Mouse (Mus musculus): Measurements from ENCODE around the gene Ckb. TPM values are rescaled to one million over a fixed set of nuclear protein-coding genes. Genes with fewer than 3 reads are reported as not detected.
"Not testable (repeated sequence)": the region's sequence is repeated elsewhere in the genome, so short reads cannot be mapped to it uniquely, and the experiment has no call there.

The Ckb gene
- polyA plus RNA-seq, 1 experiment from 2014 or later = 2,837 TPM

DNA sequence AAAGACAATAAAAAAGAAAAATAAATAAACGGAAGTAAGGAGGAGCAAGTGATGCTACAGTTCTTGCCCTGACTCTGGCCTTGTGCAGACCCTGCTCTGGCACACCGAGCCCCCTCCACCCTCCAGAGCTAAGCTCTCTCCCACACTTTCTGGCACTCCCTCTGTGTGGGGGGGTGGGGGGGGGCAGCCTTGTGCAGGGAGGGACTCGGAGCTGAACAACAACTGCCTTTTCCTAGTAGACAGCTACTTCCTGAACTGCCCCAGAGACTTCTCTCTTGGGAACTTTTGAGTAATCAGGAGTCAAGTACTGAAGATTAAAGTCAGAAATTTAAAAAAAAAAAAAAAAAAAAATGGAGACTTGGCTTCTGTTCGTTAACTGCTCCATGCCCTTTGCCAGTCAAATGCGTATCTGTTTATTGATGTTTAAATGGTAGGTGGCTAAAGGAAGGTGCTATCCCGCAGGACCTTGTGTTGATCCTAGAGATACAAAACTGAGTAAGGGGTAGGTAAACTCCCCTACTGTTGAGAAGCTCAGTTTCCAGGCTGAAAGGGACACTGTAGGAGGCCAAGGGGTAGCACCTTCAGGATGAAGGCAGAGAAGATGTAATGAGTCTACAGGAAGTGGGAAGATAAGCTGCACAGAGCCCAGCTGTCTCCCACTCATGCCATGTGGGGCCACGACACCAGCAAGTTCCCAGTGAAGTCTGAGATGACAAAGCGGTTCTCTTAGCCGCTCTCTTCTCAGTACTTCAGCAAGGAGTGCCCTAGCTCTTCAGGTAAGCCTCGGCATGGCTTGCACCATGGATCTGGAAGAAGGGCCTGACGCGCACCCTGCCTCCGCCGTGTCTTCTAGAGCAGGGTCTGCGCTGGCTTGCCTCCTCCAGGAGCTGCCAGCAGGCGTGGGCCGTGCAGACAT, 8.7 kb downstream of the Ckb start:
- Histone ChIP-seq H3K36me3 (peaks cover 89% of the 10 kb centered on the region), H3K9me3 (replicated peaks) (no peaks in the 10 kb centered on the region), H3K4me1 (peaks cover 39% of the 10 kb centered on the region), H3K27me3 (ENCODE audit: low read depth, poor library complexity, severe bottlenecking) (no peaks in the 10 kb centered on the region), H3K27ac (replicated peaks) (peak overlapping the region; percentile 79), H3K4me3 (peak overlapping the region; percentile 24; the same call in 1 of the 2 replicates)
- DNase-seq (ENCODE audit: low spot score) = no peak
- 80% methylated on average over 17 of the region's 17 CpGs for WGBS

DNA sequence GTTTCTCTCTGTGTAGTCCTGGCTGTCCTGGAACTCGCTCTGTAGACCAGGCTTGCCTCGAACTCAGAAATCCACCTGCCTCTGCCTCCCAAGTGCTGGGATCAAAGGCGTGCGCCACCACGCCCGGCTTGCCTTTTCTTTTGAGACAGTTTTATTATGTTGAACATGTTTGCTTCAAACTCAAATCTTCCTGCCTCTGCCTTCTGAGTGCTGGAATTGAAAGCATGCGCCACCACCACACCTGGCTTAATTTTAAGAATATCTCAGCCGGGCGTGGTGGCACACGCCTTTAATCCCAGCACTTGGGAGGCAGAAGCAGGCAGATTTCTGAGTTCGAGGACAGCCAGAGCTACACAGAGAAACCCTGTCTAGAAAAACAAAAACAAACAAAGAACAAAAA, 10.6 kb downstream of the Ckb start:
- Histone ChIP-seq H3K36me3 (peaks cover 87% of the 10 kb centered on the region), H3K4me1 (peaks cover 30% of the 10 kb centered on the region)
- H3K4me3 ChIP-seq; H3K9me3 ChIP-seq (replicated peaks); H3K27ac ChIP-seq (replicated peaks); DNase-seq (ENCODE audit: low spot score); H3K27me3 ChIP-seq (ENCODE audit: low read depth, poor library complexity, severe bottlenecking): not testable (repeated sequence)
- 99% methylated on average over 11 of the region's 11 CpGs for WGBS

DNA sequence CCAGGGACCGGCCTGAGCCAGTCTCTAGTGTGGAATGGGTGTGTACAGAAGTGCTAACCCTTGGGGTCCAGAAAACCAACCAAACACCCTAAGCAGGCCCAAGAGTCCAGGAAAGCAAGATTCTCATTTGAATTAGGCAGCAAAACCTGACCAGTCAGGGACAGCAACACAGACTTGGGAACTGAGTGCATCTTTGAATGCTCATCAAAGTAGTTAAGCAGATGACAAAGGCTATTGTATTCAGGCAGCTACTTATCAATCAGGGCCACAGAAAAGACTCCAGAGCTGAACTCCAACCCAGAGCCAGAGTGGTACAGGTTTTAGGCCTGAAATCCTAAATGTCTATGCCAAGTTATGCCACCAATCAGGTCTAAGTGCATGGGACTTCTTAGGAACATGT, 11.5 kb downstream of the Ckb start:
- H3K4me1 ChIP-seq = peaks cover 27% of the 10 kb centered on the region
- 96% methylated on average over 1 of the region's 1 CpGs for WGBS
- peaks cover 88% of the 10 kb centered on the region for H3K36me3 ChIP-seq
- H3K27ac ChIP-seq (replicated peaks) = no peak overlapping the region; the same call in 1 of the 2 replicates
- H3K4me3 ChIP-seq = no peak overlapping the region
- no peak for DNase-seq (ENCODE audit: low spot score)
- no peaks in the 10 kb centered on the region for H3K27me3 ChIP-seq (ENCODE audit: low read depth, poor library complexity, severe bottlenecking)
- H3K9me3 ChIP-seq (replicated peaks) = no peaks in the 10 kb centered on the region

DNA sequence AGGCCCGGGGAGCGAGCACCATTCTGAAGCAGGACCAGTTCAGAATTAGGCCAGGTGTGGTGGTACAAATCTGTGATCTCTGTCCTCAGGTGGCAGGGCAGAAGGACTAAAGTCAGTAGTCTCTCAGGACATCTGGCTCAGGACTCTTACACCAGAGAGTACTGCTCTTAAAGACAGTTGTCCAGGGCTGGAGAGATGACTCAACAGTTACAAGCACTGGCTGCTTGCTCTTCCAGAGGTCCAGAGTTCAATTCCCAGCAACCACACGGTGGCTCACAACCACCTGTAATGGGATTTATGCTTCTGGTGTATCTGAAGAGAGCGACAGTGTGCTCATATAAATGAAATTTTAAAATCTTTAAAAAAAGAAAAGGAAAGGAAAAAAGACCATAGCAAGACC, 12.8 kb downstream of the Ckb start:
- Histone ChIP-seq H3K36me3 (peaks cover 91% of the 10 kb centered on the region), H3K27ac (replicated peaks) (no peak overlapping the region), H3K4me3 (no peak overlapping the region), H3K9me3 (replicated peaks) (no peaks in the 10 kb centered on the region), H3K4me1 (peaks cover 23% of the 10 kb centered on the region), H3K27me3 (ENCODE audit: low read depth, poor library complexity, severe bottlenecking) (no peaks in the 10 kb centered on the region)
- DNase-seq (ENCODE audit: low spot score) = no peak
- WGBS = 97% methylated on average over 4 of the region's 4 CpGs

DNA sequence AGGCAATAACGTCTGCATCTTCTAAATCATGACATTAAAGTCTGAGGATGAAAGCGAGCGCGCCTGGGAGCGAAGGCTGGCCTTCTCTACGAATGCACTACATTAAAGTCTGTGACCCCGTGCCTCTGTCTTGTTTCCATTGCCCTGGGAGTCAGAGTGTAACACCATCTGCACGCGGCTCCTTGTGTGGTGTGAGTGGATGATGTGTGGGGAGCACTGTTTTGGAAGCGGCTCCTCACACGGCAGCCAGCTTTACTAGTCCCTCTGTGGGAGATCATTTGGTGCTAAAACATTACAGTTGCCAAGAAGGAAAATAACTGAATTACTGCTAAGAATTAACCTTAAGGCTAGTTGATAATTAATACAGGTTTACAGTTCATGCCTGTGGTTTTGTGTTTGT, 16.4 kb downstream of the Ckb start:
- H3K36me3 ChIP-seq = peaks cover 90% of the 10 kb centered on the region

DNA sequence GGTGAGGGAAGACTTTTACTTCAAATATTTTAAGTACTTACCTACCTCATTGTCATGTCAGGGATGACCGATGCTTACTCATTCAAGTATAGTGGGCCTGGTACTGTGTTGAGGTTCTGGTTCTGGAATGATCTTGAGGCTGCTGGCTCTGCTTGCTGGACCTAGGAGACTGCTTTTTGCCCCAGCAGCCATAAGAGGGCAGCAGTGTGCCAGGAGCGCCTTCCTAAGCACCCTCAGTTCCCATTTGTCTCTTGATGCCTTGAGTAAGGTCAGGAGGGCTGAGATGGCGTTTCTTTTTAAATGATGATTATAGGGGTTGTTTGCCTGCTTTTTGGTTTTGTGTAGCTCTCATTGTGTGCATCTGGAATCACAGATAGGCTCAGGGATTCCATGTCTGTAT, 18.7 kb downstream of the Ckb start:
- Histone ChIP-seq H3K4me3 (no peak overlapping the region), H3K4me1 (0 out of 2 replicates have a peak, but pooled peaks cover 5% of the 10 kb centered on the region), H3K9me3 (replicated peaks) (no peaks in the 10 kb centered on the region), H3K27ac (replicated peaks) (peak overlapping the region; percentile 63), H3K36me3 (peaks cover 90% of the 10 kb centered on the region), H3K27me3 (ENCODE audit: low read depth, poor library complexity, severe bottlenecking) (no peaks in the 10 kb centered on the region)
- DNase-seq (ENCODE audit: low spot score) = peak; percentile 63
- 49% methylated on average over 3 of the region's 3 CpGs for WGBS

More for the DNA sequence above, 16.4 kb downstream of the Ckb start:
- Histone ChIP-seq H3K4me1 (peaks cover 14% of the 10 kb centered on the region), H3K27ac (replicated peaks) (no peak overlapping the region), H3K4me3 (no peak overlapping the region), H3K9me3 (replicated peaks) (no peaks in the 10 kb centered on the region), H3K27me3 (ENCODE audit: low read depth, poor library complexity, severe bottlenecking) (no peaks in the 10 kb centered on the region)
- DNase-seq (ENCODE audit: low spot score) = no peak
- 97% methylated on average over 11 of the region's 11 CpGs for WGBS

DNA sequence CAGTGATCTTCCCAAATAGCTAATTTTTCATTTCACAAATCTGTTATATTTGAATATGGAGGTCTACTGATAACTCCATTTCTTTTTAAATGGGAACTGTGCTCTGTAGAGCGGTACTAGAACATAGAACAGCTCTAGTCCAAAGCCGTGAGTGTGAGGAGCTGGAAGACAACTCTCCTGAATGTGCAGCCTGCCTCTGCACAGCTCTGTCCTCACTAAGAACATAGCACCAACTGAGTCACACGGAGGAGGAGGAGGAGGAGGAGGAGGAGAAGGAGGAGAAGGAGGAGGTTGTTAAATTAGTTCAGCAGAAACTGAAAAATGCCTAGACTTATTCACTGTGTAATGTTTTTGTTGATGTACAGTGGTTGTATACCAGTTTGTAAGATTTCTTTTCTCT, 19.2 kb downstream of the Ckb start:
- Histone ChIP-seq H3K36me3 (peaks cover 93% of the 10 kb centered on the region), H3K4me3 (no peak overlapping the region), H3K4me1 (0 out of 2 replicates have a peak, but pooled peaks cover 5% of the 10 kb centered on the region), H3K9me3 (replicated peaks) (no peaks in the 10 kb centered on the region), H3K27ac (replicated peaks) (no peak overlapping the region), H3K27me3 (ENCODE audit: low read depth, poor library complexity, severe bottlenecking) (no peaks in the 10 kb centered on the region)
- DNase-seq (ENCODE audit: low spot score) = no peak
- WGBS = 89% methylated on average over 3 of the region's 3 CpGs

DNA sequence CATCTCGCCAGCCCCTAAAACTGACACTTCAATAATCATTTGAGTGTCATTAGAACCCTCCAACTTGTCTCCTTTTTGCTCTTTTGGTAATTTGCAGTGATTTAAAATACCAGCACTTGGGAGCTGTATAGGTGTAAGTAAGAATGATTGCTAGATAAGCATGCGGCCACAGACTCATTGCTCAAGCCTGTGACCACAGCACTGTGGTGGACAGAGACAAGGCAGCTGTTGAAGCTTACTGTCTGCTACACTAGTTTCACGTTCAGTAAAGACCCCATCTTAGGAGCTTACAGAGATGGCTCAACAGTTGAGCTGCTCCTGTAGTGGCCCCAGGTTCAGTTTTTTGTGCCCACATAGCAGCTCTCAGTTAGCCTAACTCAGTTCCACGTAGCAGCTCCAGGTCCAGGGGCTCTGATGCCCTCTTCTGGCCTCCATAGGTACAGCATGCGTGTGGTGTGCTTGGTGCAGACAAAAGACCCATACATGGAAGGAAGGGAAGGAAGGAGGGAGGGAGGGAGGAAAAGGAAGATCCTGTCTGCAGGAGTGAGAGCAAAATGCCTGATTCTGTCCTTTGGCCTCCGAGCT, 24.0 kb downstream of the Ckb start:
- Histone ChIP-seq H3K27ac (replicated peaks) (0 out of 2 replicates have a peak overlapping the region, but pooled peaks have one; percentile 35), H3K4me3 (no peak overlapping the region), H3K4me1 (no peaks in the 10 kb centered on the region), H3K36me3 (peaks cover 94% of the 10 kb centered on the region), H3K27me3 (ENCODE audit: low read depth, poor library complexity, severe bottlenecking) (no peaks in the 10 kb centered on the region), H3K9me3 (replicated peaks) (no peaks in the 10 kb centered on the region)
- DNase-seq (ENCODE audit: low spot score) = peak; percentile 72
- WGBS = 58% methylated on average over 6 of the region's 6 CpGs

Other genes starting within 250 kb of the Ckb start
- gene Tnfaip2, start 229.9 kb downstream of the Ckb start, polyA plus RNA-seq (2016; fragmentation: Nextera tagmentation; extraction: Ambion mirVana) = 1.6 and 2.4 TPM in 2 replicates
- gene Gm266, start 186.5 kb downstream of the Ckb start, polyA plus RNA-seq (2016; fragmentation: Nextera tagmentation; extraction: Ambion mirVana) = 7.8 and 10.4 TPM in 2 replicates
- 713 and 786 TPM in 2 replicates for gene Eif5, start 134.3 kb downstream of the Ckb start, polyA plus RNA-seq (2016; fragmentation: Nextera tagmentation; extraction: Ambion mirVana)
- gene Mark3, start 97.8 kb downstream of the Ckb start, polyA plus RNA-seq (2016; fragmentation: Nextera tagmentation; extraction: Ambion mirVana) = 44.2 and 47.4 TPM in 2 replicates
- gene Trmt61a, start 5.8 kb upstream of the Ckb start, polyA plus RNA-seq (2016; fragmentation: Nextera tagmentation; extraction: Ambion mirVana) = 18.4 and 18.7 TPM in 2 replicates
- gene Bag5, start 40.9 kb upstream of the Ckb start, polyA plus RNA-seq (2016; fragmentation: Nextera tagmentation; extraction: Ambion mirVana) = 57.2 and 62.0 TPM in 2 replicates
- 59.8 and 59.9 TPM in 2 replicates for gene Apopt1, start 40.9 kb upstream of the Ckb start, polyA plus RNA-seq (2016; fragmentation: Nextera tagmentation; extraction: Ambion mirVana)
- gene Klc1, start 86.5 kb upstream of the Ckb start, polyA plus RNA-seq (2016; fragmentation: Nextera tagmentation; extraction: Ambion mirVana) = 189 and 265 TPM in 2 replicates
- 16.7 and 18.2 TPM in 2 replicates for gene Xrcc3, start 141.5 kb upstream of the Ckb start, polyA plus RNA-seq (2016; fragmentation: Nextera tagmentation; extraction: Ambion mirVana)
- 75.3 and 79.2 TPM in 2 replicates for gene Zfyve21, start 141.8 kb upstream of the Ckb start, polyA plus RNA-seq (2016; fragmentation: Nextera tagmentation; extraction: Ambion mirVana)
- 3.5 and 4.9 TPM in 2 replicates for gene Ppp1r13b, start 235.8 kb upstream of the Ckb start, polyA plus RNA-seq (2016; fragmentation: Nextera tagmentation; extraction: Ambion mirVana)